ENCODE assay signal across 21 mouse cellular contexts in the genomic region with DNA sequence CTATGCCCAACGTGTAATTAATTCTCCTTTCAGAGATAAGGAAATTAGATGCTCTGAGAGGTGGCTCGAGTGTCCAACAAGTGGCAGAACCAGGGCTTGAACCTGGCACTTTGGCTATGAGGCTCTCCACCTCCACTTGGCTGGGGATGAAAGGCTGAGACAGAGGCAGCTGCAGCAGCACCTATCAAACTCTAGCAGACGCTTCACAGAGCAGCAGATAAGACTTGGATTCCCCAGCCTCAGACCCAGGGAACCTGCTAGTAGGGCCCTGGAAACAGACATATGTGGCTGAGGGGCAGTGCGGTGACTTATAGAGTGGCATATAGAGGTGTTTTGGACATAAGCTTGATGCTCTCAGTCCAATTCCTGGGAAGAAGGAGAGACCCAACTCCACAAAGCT. TPM values are rescaled to one million over a fixed set of nuclear protein-coding genes. Genes with fewer than 3 reads are reported as not detected.
DNase-seq lines count a peak whose midpoint lies in the region; ATAC-seq and TF ChIP-seq lines count a peak whose summit lies in the region.
"Had no signal": no experiment of that assay in that cellular context is flagged by ENCODE, and none has a peak within 500 bp of the region (broad histone marks: within the 10 kb centered on the region; RNA-seq: fewer than 3 reads in every experiment).

No protein-coding gene starts in this region.

- no peak overlapping the region for H3K9ac ChIP-seq in heart, postnatal 0 days (replicated peaks; ENCODE audit: low read depth, low read length)
- H3K9ac ChIP-seq in liver, embryonic 13.5 days: no peak overlapping the region
- H3K9ac ChIP-seq: embryonic facial prominence, embryonic 13.5 days; forebrain, embryonic 12.5 days; heart, embryonic 15.5 days; hindbrain, embryonic 15.5 days had no signal

- no peak for TF ChIP-seq EP300 in heart, postnatal 0 days (IDR thresholded peaks at IDR 0.05; ENCODE audit: low read depth)

- H3K4me3 ChIP-seq in heart, postnatal 0 days (ENCODE audit: low read depth, low read length): no peak overlapping the region
- H3K4me3 ChIP-seq in liver, embryonic 13.5 days (replicated peaks): no peak overlapping the region
- H3K4me3 ChIP-seq: embryonic facial prominence, embryonic 13.5 days; forebrain, embryonic 12.5 days; heart, embryonic 15.5 days; hindbrain, embryonic 15.5 days had no signal

- H3K9me3 ChIP-seq in heart, postnatal 0 days (replicated peaks; ENCODE audit: control insufficient read depth, low read length): no peaks in the 10 kb centered on the region
- no peaks in the 10 kb centered on the region for H3K9me3 ChIP-seq in liver, embryonic 13.5 days (replicated peaks)
- H3K9me3 ChIP-seq: embryonic facial prominence, embryonic 13.5 days; forebrain, embryonic 12.5 days; heart, embryonic 15.5 days; hindbrain, embryonic 15.5 days had no signal

- no peak for TF ChIP-seq CTCF in heart, postnatal 0 days (IDR thresholded peaks at IDR 0.05; ENCODE audit: low read depth)

- H3K4me1 ChIP-seq in heart, postnatal 0 days (ENCODE audit: control insufficient read depth, insufficient read depth): peaks cover 14% of the 10 kb centered on the region; the same call in 1 of the 2 replicates
- H3K4me1 ChIP-seq in liver, embryonic 13.5 days (replicated peaks): peaks cover 12% of the 10 kb centered on the region; the same call in 1 of the 2 replicates
- H3K4me1 ChIP-seq: embryonic facial prominence, embryonic 13.5 days; forebrain, embryonic 12.5 days; hindbrain, embryonic 15.5 days had no signal

- H3K4me2 ChIP-seq in heart, postnatal 0 days (ENCODE audit: low read depth, low read length): no peak overlapping the region
- H3K4me2 ChIP-seq in liver, embryonic 13.5 days: no peak overlapping the region
- H3K4me2 ChIP-seq: embryonic facial prominence, embryonic 13.5 days; forebrain, embryonic 12.5 days; heart, embryonic 11.5 days; heart, embryonic 15.5 days; hindbrain, embryonic 15.5 days had no signal

- DNase-seq in heart, postnatal 0 days (ENCODE audit: low spot score): no peak
- DNase-seq in heart, adult 18-20 months: no peak
- DNase-seq in c-Kit-positive CD71-positive TER-119-positive erythroid progenitor cells, embryonic 14.5 days (ENCODE audit: low spot score): peak; percentile 4
- DNase-seq in liver, embryonic 13.5 days: peak; percentile 24
- DNase-seq in layer of hippocampus, postnatal 10 days (ENCODE audit: low spot score in 2 of 2): no peak
- DNase-seq in frontal cortex, adult 2 months (ENCODE audit: extremely low spot score in 1 of 2, low spot score in 1 of 2): no peak
- no peak for DNase-seq in spleen, adult 18-20 months
- DNase-seq: adrenal gland, adult 2 months; adrenal gland, postnatal 25 days; cerebellum, adult 11 months; cerebellum, adult 8-10 months; cerebellum, postnatal 14 days; gastrocnemius, postnatal 36 days; heart, adult 11 months; heart, postnatal 36 days had no signal

- no peaks in the 10 kb centered on the region for H3K27me3 ChIP-seq in heart, postnatal 0 days (ENCODE audit: control insufficient read depth, insufficient read depth, low read length)
- no peaks in the 10 kb centered on the region for H3K27me3 ChIP-seq in liver, embryonic 13.5 days
- H3K27me3 ChIP-seq: embryonic facial prominence, embryonic 13.5 days; forebrain, embryonic 12.5 days; heart, embryonic 15.5 days; hindbrain, embryonic 15.5 days had no signal

- peak overlapping the region; percentile 80; the same call in 1 of the 2 replicates for H3K27ac ChIP-seq in heart, postnatal 0 days (ENCODE audit: low read depth)
- H3K27ac ChIP-seq in liver, embryonic 13.5 days: no peak overlapping the region
- H3K27ac ChIP-seq: embryonic facial prominence, embryonic 13.5 days; forebrain, embryonic 12.5 days; hindbrain, embryonic 15.5 days had no signal

- WGBS in heart, postnatal 0 days: 42% methylated on average over 4 of the region's 4 CpGs
- WGBS in liver, embryonic 13.5 days (ENCODE audit: insufficient replicate concordance): 34% methylated on average over 4 of the region's 4 CpGs

- ATAC-seq in heart, postnatal 0 days (ENCODE audit: insufficient read depth, low read depth): no peak
- ATAC-seq in liver, embryonic 13.5 days (ENCODE audit: low read depth): peak; percentile 62; the same call in 1 of the 2 replicates
- peak; percentile 85 for ATAC-seq in megakaryocyte-erythroid progenitor cell, adult 5-6 weeks (replicated peaks; ENCODE audit: low FRiP score, low TSS enrichment, poor library complexity, severe bottlenecking)

- H3K36me3 ChIP-seq in heart, postnatal 0 days (replicated peaks; ENCODE audit: control insufficient read depth, insufficient read depth, low read length): no peaks in the 10 kb centered on the region
- H3K36me3 ChIP-seq in liver, embryonic 13.5 days: no peaks in the 10 kb centered on the region
- H3K36me3 ChIP-seq: embryonic facial prominence, embryonic 13.5 days; forebrain, embryonic 12.5 days; heart, embryonic 15.5 days; hindbrain, embryonic 15.5 days had no signal

RNA-seq across cellular contexts. Expression of gene Dusp5, which starts 36.4 kb away (rescaled TPM):
- total RNA-seq in heart, postnatal 0 days (2014; rRNA removed; ENCODE audit: low replicate concordance): 15.9 and 20.8 TPM in 2 replicates
- polyA plus RNA-seq in heart, postnatal 0 days (2015; fragmentation: Nextera tagmentation; extraction: Ambion mirVana): 8.0 and 9.6 TPM in 2 replicates
- 1 to 10 TPM; 3.3 to 4.2 TPM for total RNA-seq in heart, adult 18-20 months (2021)
- 2.6 and 2.8 TPM in 2 replicates for polyA plus RNA-seq in liver, embryonic 13.5 days (2015; fragmentation: Nextera tagmentation; extraction: Ambion mirVana)
- 1.6 and 2.9 TPM in 2 replicates for total RNA-seq in megakaryocyte-erythroid progenitor cell, adult 5-6 weeks (2014; fragmentation: Nextera tagmentation)
- total RNA-seq in megakaryocyte-erythroid progenitor cell, adult 5-6 weeks (2017): 5.4 and 12.3 TPM in 2 replicates
- total RNA-seq in layer of hippocampus, postnatal 10 days (2021): 10 to 100 TPM in 1 of 2 experiments, 1 to 10 TPM in 1; 9.3 to 10.1 TPM
- polyA plus RNA-seq in frontal cortex, adult 2 months (2012; rRNA removed): 20.1 and 31.8 TPM in 2 replicates

Comparison
In these comparisons a context has a peak if more than half of its experiments do, and no peak if none do; other contexts are left out.
1. DNase-seq: peak in c-Kit-positive CD71-positive TER-119-positive erythroid progenitor cells, embryonic 14.5 days (single experiment) and liver, embryonic 13.5 days (single experiment); none in heart, postnatal 0 days (single experiment), heart, adult 18-20 months (0 of 2), layer of hippocampus, postnatal 10 days (0 of 2), frontal cortex, adult 2 months (0 of 2) and spleen, adult 18-20 months (0 of 2).